Mouse (Mus musculus) kidney, embryonic 14.5 days (tissue): ENCODE results near the gene Cpn2. TPM values are rescaled to one million over a fixed set of nuclear protein-coding genes. Genes with fewer than 3 reads are reported as not detected.

ENCODE experiments used
- ATAC-seq: fragments of 200-750 bp; cut with Nextera tagmentation; 2 replicates; pipeline ENCODE4 v1.8.0; 2017; ENCODE audit warnings: moderate number of reproducible peaks, mild to moderate bottlenecking, moderate TSS enrichment, moderate library complexity; ENCODE audit not compliant: low FRiP score, low TSS enrichment
- H3K27ac ChIP-seq: fragments of 300-500 bp; sonication (generic); 2 replicates; pipeline ENCODE4 v1.5.1; 2014; ENCODE audit warnings: low read depth, mild to moderate bottlenecking, low read length, moderate library complexity, mixed read lengths
- H3K27me3 ChIP-seq: fragments of 300-500 bp; sonication (generic); 2 replicates; pipeline ENCODE4 v1.6.1; 2014; ENCODE audit warnings: mild to moderate bottlenecking, low read length; ENCODE audit not compliant: control insufficient read depth, insufficient read depth
- H3K36me3 ChIP-seq: fragments of 300-500 bp; sonication (generic); 2 replicates; pipeline ENCODE4 v1.6.1; 2014; ENCODE audit warnings: low read length, mixed read lengths; ENCODE audit not compliant: control insufficient read depth, insufficient read depth
- H3K4me1 ChIP-seq: fragments of 300-500 bp; sonication (generic); 2 replicates; pipeline ENCODE4 v1.6.1; 2014; ENCODE audit warnings: low read length, mixed read lengths; ENCODE audit not compliant: control insufficient read depth, insufficient read depth
- H3K4me2 ChIP-seq: fragments of 300-500 bp; sonication (generic); replicated peaks from 2 replicates; pipeline ENCODE4 v1.6.1; 2014; ENCODE audit warnings: low read depth, mild to moderate bottlenecking, low read length
- H3K4me3 ChIP-seq: fragments of 300-500 bp; sonication (generic); 2 replicates; pipeline ENCODE4 v1.5.1; 2014; ENCODE audit warnings: mild to moderate bottlenecking, low read length
- H3K9ac ChIP-seq: fragments of 300-500 bp; sonication (generic); 2 replicates; pipeline ENCODE4 v1.6.1; 2014; ENCODE audit warnings: low read depth, mild to moderate bottlenecking, low read length, moderate library complexity
- H3K9me3 ChIP-seq: fragments of 300-500 bp; sonication (generic); 2 replicates; pipeline ENCODE4 v1.6.1; 2016; ENCODE audit warnings: low read length; ENCODE audit not compliant: control insufficient read depth
- WGBS: fragments of 180-500 bp; shearing (Covaris S2); extraction: QIAGEN DNeasy Blood & Tissue Kit; methylation state at CpG from one replicate; pipeline ENCODE4 v1.1.7; 2014; 5-methylcytosine and 5-hydroxymethylcytosine counted together
- polyA plus RNA-seq: library from polyadenylated mRNA; unstranded; fragments of >200 nt; fragmentation: Nextera tagmentation; extraction: Ambion mirVana; gene quantifications from 2 replicates; pipeline ENCODE4 v1.2.1, GENCODE M21; 2014

Cpn2 gene
- polyA plus RNA-seq, 1 experiment from 2014 or later, result not detected

GRCm38 (mm10) chr16:30213644-30214043, 53.7 kb downstream of the Cpn2 start:
- no peak overlapping the region for H3K4me2 ChIP-seq
- H3K9me3 ChIP-seq, result peaks cover 6% of the 10 kb centered on the region
- H3K27me3 ChIP-seq, result no peaks in the 10 kb centered on the region
- WGBS, result 68% methylated on average over 1 of the region's 1 CpGs
- no peak overlapping the region for H3K4me3 ChIP-seq
- no peak for ATAC-seq
- H3K4me1 ChIP-seq, result peaks cover 15% of the 10 kb centered on the region; the same call in 1 of the 2 replicates
- H3K27ac ChIP-seq, result no peak overlapping the region
- H3K36me3 ChIP-seq, result no peaks in the 10 kb centered on the region
- no peak overlapping the region for H3K9ac ChIP-seq

GRCm38 (mm10) chr16:30212035-30212434, 55.3 kb downstream of the Cpn2 start:
- Histone ChIP-seq H3K27me3 (no peaks in the 10 kb centered on the region), H3K27ac (no peak overlapping the region), H3K4me2 (no peak overlapping the region), H3K9ac (no peak overlapping the region), H3K4me1 (0 out of 2 replicates have a peak, but pooled peaks cover 11% of the 10 kb centered on the region), H3K36me3 (no peaks in the 10 kb centered on the region), H3K4me3 (no peak overlapping the region), H3K9me3 (peaks cover 6% of the 10 kb centered on the region)
- WGBS, result 72% methylated on average over 3 of the region's 3 CpGs
- ATAC-seq, result no peak

- Histone ChIP-seq H3K9me3 (peaks cover 6% of the 10 kb centered on the region), H3K27ac (no peak overlapping the region), H3K4me1 (peaks cover 5% of the 10 kb centered on the region; the same call in 1 of the 2 replicates), H3K36me3 (no peaks in the 10 kb centered on the region), H3K9ac (no peak overlapping the region), H3K27me3 (no peaks in the 10 kb centered on the region), H3K4me3 (no peak overlapping the region), H3K4me2 (no peak overlapping the region)
- WGBS, result 84% methylated on average over 1 of the region's 1 CpGs
- no peak for ATAC-seq
These were observed 58.0 kb downstream of the Cpn2 start for GRCm38 (mm10) chr16:30209264-30209663.

- no peaks in the 10 kb centered on the region for H3K27me3 ChIP-seq
- H3K4me1 ChIP-seq, result peaks cover 2% of the 10 kb centered on the region; the same call in 1 of the 2 replicates
These were observed 59.3 kb downstream of the Cpn2 start for GRCm38 (mm10) chr16:30207991-30208390.

GRCm38 (mm10) chr16:30207111-30207828, 60.0 kb downstream of the Cpn2 start:
- 94% methylated on average over 11 of the region's 11 CpGs for WGBS
- no peak for ATAC-seq
- Histone ChIP-seq H3K4me2 (no peak overlapping the region), H3K36me3 (no peaks in the 10 kb centered on the region), H3K27me3 (no peaks in the 10 kb centered on the region), H3K4me3 (no peak overlapping the region), H3K9me3 (peaks cover 6% of the 10 kb centered on the region), H3K9ac (no peak overlapping the region), H3K4me1 (no peaks in the 10 kb centered on the region; the same call in 1 of the 2 replicates), H3K27ac (no peak overlapping the region)

More at GRCm38 (mm10) chr16:30207991-30208390, 59.3 kb downstream of the Cpn2 start:
- WGBS, result 92% methylated on average over 6 of the region's 7 CpGs
- H3K4me3 ChIP-seq, result no peak overlapping the region
- no peak overlapping the region for H3K4me2 ChIP-seq
- H3K9me3 ChIP-seq, result peaks cover 6% of the 10 kb centered on the region
- H3K27ac ChIP-seq, result no peak overlapping the region
- ATAC-seq, result no peak
- no peaks in the 10 kb centered on the region for H3K36me3 ChIP-seq
- H3K9ac ChIP-seq, result no peak overlapping the region

Other genes with a start within 250 kb of the Cpn2 start
- gene Hes1, start 203.1 kb downstream of the Cpn2 start, polyA plus RNA-seq, result 68.7 and 82.2 TPM in 2 replicates
- 0.76 and 1.1 TPM in 2 replicates for gene Lrrc15, start 15.8 kb upstream of the Cpn2 start, polyA plus RNA-seq
- 0.55 and 0.64 TPM in 2 replicates for gene Gp5, start 43.3 kb upstream of the Cpn2 start, polyA plus RNA-seq
- 13.5 and 20.2 TPM in 2 replicates for gene Atp13a3, start 138.5 kb upstream of the Cpn2 start, polyA plus RNA-seq